Mouse (Mus musculus): ENCODE measurements around the gene Myo1d.

The Myo1d gene

DNA sequence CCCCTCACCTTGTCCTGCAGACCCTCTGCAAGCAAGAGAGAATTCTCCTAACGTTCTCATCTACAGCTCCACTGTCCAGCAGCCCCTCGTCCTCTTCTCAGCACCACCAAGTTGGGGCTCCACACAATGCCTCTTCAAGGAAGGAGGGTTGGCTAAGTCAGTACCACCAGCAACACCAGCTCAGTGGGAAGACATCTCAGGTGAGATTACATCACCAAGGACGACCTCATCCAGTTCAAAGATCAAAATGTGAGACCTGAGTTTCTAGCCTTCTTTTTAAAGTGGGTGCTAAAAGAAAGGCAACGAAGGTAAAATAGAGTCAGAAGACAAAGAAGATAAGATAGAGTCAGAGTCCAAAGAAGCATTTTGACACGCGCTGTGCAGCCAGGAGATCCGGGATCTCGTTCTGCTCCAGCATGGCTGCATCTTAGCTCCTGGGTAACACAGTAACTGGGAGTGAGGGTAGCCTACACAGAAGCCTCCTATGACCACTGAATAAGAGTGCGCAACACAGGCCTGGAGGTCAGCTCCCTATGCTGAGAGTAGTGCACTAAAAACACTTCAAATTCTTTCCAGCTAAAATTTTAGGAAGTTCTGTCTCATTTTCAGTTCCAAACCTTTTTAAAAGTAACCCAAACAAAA lies 56.3 kb downstream of the Myo1d start:
- peak; percentile 6 for DNase-seq (ENCODE audit: low spot score)

DNA sequence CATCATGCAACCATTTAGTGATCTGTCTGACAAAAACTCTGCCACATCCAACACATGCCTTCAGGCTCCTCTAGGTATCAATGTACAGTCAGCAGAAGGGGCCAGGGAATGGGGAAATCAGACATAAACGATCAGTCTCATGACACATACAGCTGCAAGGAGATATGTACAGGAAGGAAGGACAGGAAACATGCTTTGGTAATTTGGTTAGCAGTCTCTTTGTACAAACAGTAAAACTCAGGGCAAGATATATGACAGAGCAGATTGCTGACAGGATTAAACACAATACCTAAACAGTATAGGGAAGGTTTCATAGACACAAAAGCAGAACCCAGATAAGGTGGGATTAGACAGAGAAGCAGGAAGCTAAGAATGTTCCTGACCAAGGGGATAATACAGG lies 60.8 kb downstream of the Myo1d start:
- no peak for DNase-seq (ENCODE audit: low spot score)

- DNase-seq (ENCODE audit: low spot score): no peak
Measured at GRCm38 (mm10) chr11:80718036-80718435, 61.8 kb downstream of the Myo1d start.

DNA sequence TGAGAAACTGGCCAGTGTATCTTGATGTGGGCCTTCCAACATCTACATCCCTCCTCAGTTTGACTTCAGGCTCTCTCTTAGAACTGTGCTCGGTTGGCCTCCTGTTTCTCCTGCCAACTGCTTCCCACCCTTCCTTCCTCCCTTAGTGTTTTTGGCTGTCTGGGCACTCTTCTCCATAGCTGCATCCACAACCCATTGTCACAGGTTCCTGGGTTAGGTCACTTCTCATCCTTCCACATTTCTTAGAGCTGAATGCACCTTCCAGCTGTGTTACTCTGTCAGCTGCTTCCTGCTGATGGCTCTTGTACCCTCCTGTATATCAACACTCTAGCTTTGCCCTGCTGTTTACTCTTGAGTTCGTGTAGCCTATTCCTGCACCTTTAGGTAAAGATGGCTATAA lies 64.7 kb downstream of the Myo1d start:
- no peak for DNase-seq (ENCODE audit: low spot score)

DNA sequence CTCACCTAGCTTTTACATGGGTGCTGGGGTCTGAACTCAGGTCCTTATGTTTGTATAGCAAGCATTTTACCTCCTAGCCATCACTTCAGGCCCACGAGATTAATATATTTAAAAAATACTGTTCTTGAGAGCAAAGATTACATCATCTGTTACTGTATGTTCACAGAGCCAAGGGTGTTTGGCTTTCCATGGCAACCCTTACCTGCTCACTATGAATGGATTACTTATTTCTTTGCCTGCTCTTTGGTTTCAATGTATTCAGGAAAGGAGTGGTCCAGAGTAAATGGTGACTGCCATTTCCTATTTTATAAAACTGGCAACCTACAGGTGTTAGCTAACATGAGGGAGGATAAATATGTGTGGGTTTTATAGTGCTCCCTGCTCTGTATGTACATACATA lies 66.1 kb downstream of the Myo1d start:
- DNase-seq (ENCODE audit: low spot score): no peak

GRCm38 (mm10) chr11:80712201-80712600 lies 67.6 kb downstream of the Myo1d start:
- no peak for DNase-seq (ENCODE audit: low spot score)

DNA sequence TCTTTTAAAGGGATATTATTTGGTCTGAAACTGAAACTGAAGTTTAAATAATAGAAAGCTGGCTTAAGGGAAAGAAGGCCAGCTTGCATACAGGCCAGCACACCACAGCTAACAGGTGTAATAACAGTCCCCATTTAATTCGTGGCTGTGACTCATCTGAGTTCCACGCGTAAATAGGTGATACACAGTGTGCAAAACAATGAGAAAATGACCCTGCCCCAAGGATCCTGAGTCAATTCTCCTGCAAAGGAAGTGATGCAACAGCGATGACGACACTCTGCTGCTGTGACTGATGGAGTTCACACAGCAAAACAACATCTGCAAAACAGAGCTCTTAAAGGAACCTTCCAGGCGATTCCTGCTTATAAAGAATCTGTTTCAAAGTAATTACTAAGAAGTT lies 68.5 kb downstream of the Myo1d start:
- no peak for DNase-seq (ENCODE audit: low spot score)

DNA sequence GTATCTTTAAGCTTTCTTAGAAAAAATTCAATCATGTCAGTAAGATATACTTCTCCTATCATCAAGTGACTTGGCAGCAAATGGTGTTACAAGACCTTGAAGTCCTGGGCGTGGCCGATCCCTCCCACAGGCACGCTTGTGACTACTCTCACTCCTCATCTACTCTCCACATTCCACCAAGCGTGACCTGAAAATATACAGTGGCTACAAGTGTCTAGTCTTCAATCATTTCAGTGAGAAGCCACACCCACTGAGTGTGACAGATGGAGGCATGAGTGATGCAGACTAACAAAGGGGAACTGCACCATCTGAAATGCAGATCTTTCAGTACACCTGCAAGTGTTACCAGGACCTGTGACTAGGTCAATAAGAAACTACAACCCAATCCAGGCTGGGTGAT lies 79.2 kb downstream of the Myo1d start:
- DNase-seq (ENCODE audit: low spot score): no peak

GRCm38 (mm10) chr11:80698721-80699120 lies 81.1 kb downstream of the Myo1d start:
- DNase-seq (ENCODE audit: low spot score): no peak

GRCm38 (mm10) chr11:80696350-80696749 lies 83.5 kb downstream of the Myo1d start:
- no peak for DNase-seq (ENCODE audit: low spot score)

- DNase-seq (ENCODE audit: low spot score): no peak
Measured at GRCm38 (mm10) chr11:80684603-80685002, 95.2 kb downstream of the Myo1d start.

- no peak for DNase-seq (ENCODE audit: low spot score)
Measured at GRCm38 (mm10) chr11:80682745-80683144, 97.1 kb downstream of the Myo1d start.

- DNase-seq (ENCODE audit: low spot score): no peak
Measured at GRCm38 (mm10) chr11:80673013-80673412, 106.8 kb downstream of the Myo1d start.

DNA sequence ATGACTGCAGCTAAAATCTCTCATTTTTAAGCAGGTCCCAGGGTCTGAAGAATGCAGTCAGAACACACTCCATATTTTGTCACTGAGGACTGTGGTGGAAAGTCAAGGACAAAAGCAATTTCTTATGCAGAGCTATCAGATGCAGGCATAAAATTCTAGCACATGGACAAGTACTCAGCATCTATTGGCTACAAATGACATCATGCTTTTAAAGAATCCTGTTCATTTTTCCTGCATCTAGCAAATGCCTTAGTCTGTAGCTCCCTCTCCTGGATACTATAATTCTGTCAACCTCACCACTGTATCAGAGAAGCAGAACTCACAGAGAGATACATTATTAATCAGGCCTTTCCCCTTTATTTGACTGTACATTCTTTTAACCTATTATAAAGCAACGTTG lies 109.4 kb downstream of the Myo1d start:
- no peak for DNase-seq (ENCODE audit: low spot score)

GRCm38 (mm10) chr11:80669934-80670333 lies 109.9 kb downstream of the Myo1d start:
- DNase-seq (ENCODE audit: low spot score): no peak

GRCm38 (mm10) chr11:80666211-80666610 lies 113.6 kb downstream of the Myo1d start:
- DNase-seq (ENCODE audit: low spot score): no peak

DNA sequence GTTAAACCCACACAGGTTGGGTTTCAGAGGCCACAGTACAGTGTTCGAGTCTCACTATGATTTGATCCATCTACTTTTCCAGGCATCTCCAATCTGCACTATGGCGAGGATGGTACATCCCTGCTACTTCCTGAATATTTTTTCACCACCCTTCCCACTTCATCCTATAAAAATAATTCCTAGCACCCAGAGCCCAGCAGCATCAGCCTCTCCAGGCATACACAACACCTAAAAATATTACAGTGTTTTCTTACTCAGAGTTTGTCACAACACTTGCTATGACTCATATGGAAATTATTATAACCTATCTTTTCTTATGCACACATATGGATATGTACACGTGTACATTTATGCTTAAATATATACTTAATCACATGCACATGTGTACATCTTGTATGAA lies 115.6 kb downstream of the Myo1d start:
- no peak for DNase-seq (ENCODE audit: low spot score)

DNA sequence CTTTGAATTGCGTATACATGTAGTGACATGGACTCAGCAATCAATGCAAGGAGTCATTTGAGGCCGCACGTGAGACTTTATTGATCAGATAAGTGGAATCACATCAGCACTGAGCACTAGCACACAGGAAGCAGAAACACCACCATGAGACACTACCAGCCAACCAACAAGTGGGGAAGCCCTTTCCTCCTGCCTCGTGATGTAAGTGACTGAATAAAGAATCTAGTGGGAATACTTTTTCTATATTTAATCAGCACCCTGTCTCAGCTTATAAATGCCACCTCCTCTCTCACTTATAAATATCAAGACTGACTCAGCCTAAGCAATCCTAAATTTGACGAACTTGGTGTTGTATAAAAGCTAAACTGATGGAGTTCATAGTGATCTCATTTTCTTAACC lies 134.7 kb downstream of the Myo1d start:
- no peak for DNase-seq (ENCODE audit: low spot score)

DNA sequence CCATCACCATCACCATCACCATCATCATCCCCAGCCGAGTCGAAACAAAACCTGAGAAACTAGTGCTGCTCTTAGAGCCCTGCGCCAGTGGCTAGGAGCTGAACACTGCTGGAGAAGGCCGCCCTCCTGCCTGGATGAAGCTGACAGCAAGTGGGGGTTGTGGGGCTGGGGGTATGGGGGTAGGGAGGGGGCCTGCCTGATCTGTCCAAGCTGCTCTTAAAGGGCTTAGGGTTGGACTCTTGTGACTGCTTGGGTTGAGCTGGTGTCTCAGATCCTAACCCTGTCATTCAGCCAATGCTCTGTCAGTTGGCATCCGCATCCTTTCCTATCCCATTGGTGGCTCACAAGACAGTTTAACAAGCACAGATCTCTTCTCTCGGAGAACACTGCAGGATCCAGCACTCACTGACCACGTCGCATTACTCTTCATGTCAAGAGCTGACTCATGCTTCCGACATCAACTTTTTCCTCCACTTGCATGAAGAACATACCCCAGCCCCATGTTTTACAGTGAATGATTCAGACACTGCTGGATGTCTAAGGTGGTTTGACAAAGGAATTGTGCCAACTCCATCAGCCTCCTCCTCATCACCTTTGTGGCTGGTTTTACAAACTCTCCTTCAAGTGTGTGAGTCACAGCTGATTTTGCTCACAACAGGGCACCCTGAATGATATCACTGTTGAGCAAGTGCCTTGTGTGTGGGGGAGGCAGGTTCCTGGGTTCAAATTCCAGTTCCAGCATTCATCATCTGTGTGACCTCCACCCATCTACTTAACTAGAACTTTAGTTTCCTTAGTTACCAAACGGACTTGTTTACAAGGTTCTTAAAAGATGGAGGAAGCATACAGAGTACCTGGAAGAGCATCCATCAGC lies 150.6 kb downstream of the Myo1d start:
- no peak for DNase-seq (ENCODE audit: low spot score)

- DNase-seq (ENCODE audit: low spot score): no peak
Measured at GRCm38 (mm10) chr11:80628581-80628980, 151.2 kb downstream of the Myo1d start.

DNA sequence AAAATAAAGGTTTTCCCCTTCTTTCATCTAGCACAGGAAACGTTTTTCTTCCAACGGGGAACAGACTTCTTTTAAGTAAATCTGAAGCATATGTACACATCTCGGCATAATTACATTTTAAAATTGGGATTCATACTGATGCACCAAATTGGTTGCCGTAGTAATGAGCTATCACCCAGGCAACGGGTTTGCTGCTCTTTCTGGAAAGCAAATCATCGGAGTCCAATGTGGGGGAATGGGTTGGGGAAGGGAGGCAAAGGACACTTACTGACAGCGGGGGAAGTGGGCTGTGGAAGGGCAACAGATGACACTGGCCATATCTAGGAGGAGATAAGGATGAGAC lies 156.8 kb downstream of the Myo1d start:
- no peak for DNase-seq (ENCODE audit: low spot score)

DNA sequence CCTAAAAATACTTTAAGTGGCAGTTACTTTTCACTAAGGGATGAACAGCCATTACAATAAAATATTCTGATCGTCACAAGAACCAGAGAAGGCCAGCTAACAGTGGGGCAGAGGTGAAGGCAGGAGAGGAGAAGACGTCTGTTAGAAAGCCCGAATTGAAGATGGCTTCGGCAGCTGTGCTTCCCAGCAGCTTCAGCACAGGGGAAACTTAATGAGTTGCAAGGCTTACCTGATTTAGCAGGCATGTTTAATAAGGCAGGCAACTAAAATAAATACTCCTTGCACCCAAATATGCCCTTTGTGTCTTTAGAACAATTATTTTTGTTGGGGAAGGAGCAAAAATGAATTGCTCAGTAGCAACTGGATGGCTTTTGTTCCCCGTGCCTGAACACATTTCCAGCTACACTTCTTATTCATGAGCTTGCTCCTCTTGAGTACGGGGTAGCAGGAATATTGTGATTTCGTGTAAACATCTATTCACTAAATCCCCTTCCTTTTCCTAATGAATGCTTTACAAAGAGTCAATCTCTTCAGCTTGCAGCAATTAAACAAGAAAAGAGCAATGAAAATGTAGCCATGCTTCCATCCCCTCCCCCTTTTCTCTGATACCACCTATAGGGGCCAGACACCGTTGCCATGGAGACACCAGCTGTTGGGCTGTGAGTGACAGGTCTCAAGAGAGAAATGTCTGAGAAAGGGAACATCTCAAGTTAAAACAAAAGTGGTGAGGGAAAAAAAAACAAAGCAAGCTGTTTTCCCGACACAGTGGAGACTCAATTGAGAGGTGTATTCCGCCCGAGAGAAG lies 157.4 kb downstream of the Myo1d start:
- no peak for DNase-seq (ENCODE audit: low spot score)
